Mouse (Mus musculus): Measurements from ENCODE around the gene Foxa3. TPM values are rescaled to one million over a fixed set of nuclear protein-coding genes. Genes with fewer than 3 reads are reported as not detected.
A peak's percentile ranks its signal among the peaks of the same experiment; 100 is the strongest.

Gene Foxa3
- polyA plus RNA-seq, 1 experiment from 2014 or later: 26.6 TPM

- 84% methylated on average over 15 of the region's 15 CpGs for WGBS (ENCODE audit: insufficient replicate concordance)
- no peaks in the 10 kb centered on the region for H3K4me1 ChIP-seq
- ATAC-seq: no peak
- no peaks in the 10 kb centered on the region for H3K9me3 ChIP-seq (replicated peaks)
- no peaks in the 10 kb centered on the region; the same call in 1 of the 2 replicates for H3K27me3 ChIP-seq (replicated peaks)
- H3K4me3 ChIP-seq: no peak overlapping the region
- peaks cover 79% of the 10 kb centered on the region for H3K36me3 ChIP-seq
- H3K9ac ChIP-seq: no peak overlapping the region
- H3K4me2 ChIP-seq: no peak overlapping the region
- H3K27ac ChIP-seq: no peak overlapping the region
Observed at GRCm38 (mm10) chr7:19052345-19053135, 29.2 kb upstream of the Foxa3 start.

- H3K27ac ChIP-seq: no peak overlapping the region
- no peaks in the 10 kb centered on the region for H3K9me3 ChIP-seq (replicated peaks)
- ATAC-seq: no peak
- H3K4me3 ChIP-seq: no peak overlapping the region
- no peaks in the 10 kb centered on the region for H3K4me1 ChIP-seq
- H3K4me2 ChIP-seq: no peak overlapping the region
- no peaks in the 10 kb centered on the region; the same call in 1 of the 2 replicates for H3K27me3 ChIP-seq (replicated peaks)
- peaks cover 93% of the 10 kb centered on the region for H3K36me3 ChIP-seq
- WGBS (ENCODE audit: insufficient replicate concordance): 63% methylated on average over 4 of the region's 4 CpGs
- H3K9ac ChIP-seq: no peak overlapping the region
Observed at GRCm38 (mm10) chr7:19051161-19051560, 27.8 kb upstream of the Foxa3 start.

- Histone ChIP-seq H3K27me3 (replicated peaks) (no peaks in the 10 kb centered on the region; the same call in 1 of the 2 replicates), H3K36me3 (peaks cover 100% of the 10 kb centered on the region), H3K9ac (peak overlapping the region; percentile 31; the same call in 1 of the 2 replicates), H3K27ac (no peak overlapping the region), H3K9me3 (replicated peaks) (no peaks in the 10 kb centered on the region), H3K4me2 (no peak overlapping the region), H3K4me3 (no peak overlapping the region), H3K4me1 (no peaks in the 10 kb centered on the region)
- ATAC-seq: no peak
- 82% methylated on average over 8 of the region's 8 CpGs for WGBS (ENCODE audit: insufficient replicate concordance)
Observed at GRCm38 (mm10) chr7:19050172-19050571, 26.8 kb upstream of the Foxa3 start.

GRCm38 (mm10) chr7:19049252-19049651, 25.9 kb upstream of the Foxa3 start:
- Histone ChIP-seq H3K9ac (no peak overlapping the region), H3K27me3 (replicated peaks) (no peaks in the 10 kb centered on the region), H3K4me3 (no peak overlapping the region), H3K36me3 (peaks cover 100% of the 10 kb centered on the region), H3K9me3 (replicated peaks) (no peaks in the 10 kb centered on the region), H3K4me1 (no peaks in the 10 kb centered on the region), H3K27ac (no peak overlapping the region), H3K4me2 (no peak overlapping the region)
- no peak for ATAC-seq
- WGBS (ENCODE audit: insufficient replicate concordance): 82% methylated on average over 5 of the region's 5 CpGs

- Histone ChIP-seq H3K36me3 (peaks cover 100% of the 10 kb centered on the region), H3K4me3 (no peak overlapping the region), H3K9me3 (replicated peaks) (no peaks in the 10 kb centered on the region), H3K27me3 (replicated peaks) (no peaks in the 10 kb centered on the region), H3K4me2 (no peak overlapping the region), H3K27ac (no peak overlapping the region), H3K4me1 (no peaks in the 10 kb centered on the region), H3K9ac (no peak overlapping the region)
- ATAC-seq: no peak
- 82% methylated on average over 14 of the region's 14 CpGs for WGBS (ENCODE audit: insufficient replicate concordance)
Observed at GRCm38 (mm10) chr7:19048006-19048527, 24.7 kb upstream of the Foxa3 start.

GRCm38 (mm10) chr7:19046286-19047069, 23.1 kb upstream of the Foxa3 start:
- Histone ChIP-seq H3K27me3 (replicated peaks) (no peaks in the 10 kb centered on the region), H3K4me2 (no peak overlapping the region), H3K27ac (no peak overlapping the region), H3K36me3 (peaks cover 100% of the 10 kb centered on the region), H3K9ac (no peak overlapping the region), H3K4me1 (no peaks in the 10 kb centered on the region), H3K4me3 (no peak overlapping the region), H3K9me3 (replicated peaks) (no peaks in the 10 kb centered on the region)
- WGBS (ENCODE audit: insufficient replicate concordance): 92% methylated on average over 11 of the region's 11 CpGs
- ATAC-seq: no peak

GRCm38 (mm10) chr7:19044616-19045015, 21.3 kb upstream of the Foxa3 start:
- no peak overlapping the region for H3K4me2 ChIP-seq
- no peaks in the 10 kb centered on the region for H3K4me1 ChIP-seq
- WGBS (ENCODE audit: insufficient replicate concordance): 93% methylated on average over 6 of the region's 6 CpGs
- ATAC-seq: no peak
- H3K27ac ChIP-seq: no peak overlapping the region
- H3K4me3 ChIP-seq: no peak overlapping the region
- H3K36me3 ChIP-seq: peaks cover 100% of the 10 kb centered on the region
- H3K9ac ChIP-seq: no peak overlapping the region
- no peaks in the 10 kb centered on the region for H3K9me3 ChIP-seq (replicated peaks)
- H3K27me3 ChIP-seq (replicated peaks): no peaks in the 10 kb centered on the region

- Histone ChIP-seq H3K9me3 (replicated peaks) (no peaks in the 10 kb centered on the region), H3K4me1 (peaks cover 10% of the 10 kb centered on the region), H3K27me3 (replicated peaks) (no peaks in the 10 kb centered on the region), H3K9ac (no peak overlapping the region), H3K4me2 (no peak overlapping the region), H3K27ac (no peak overlapping the region), H3K36me3 (peaks cover 85% of the 10 kb centered on the region), H3K4me3 (no peak overlapping the region)
- no peak for ATAC-seq
- WGBS (ENCODE audit: insufficient replicate concordance): 75% methylated on average over 4 of the region's 4 CpGs
Observed at GRCm38 (mm10) chr7:19031641-19032040, 8.3 kb upstream of the Foxa3 start.

GRCm38 (mm10) chr7:19029084-19029653, 5.8 kb upstream of the Foxa3 start:
- Histone ChIP-seq H3K4me2 (no peak overlapping the region), H3K36me3 (peaks cover 60% of the 10 kb centered on the region), H3K27ac (no peak overlapping the region), H3K27me3 (replicated peaks) (no peaks in the 10 kb centered on the region), H3K9ac (no peak overlapping the region), H3K9me3 (replicated peaks) (no peaks in the 10 kb centered on the region), H3K4me1 (peaks cover 29% of the 10 kb centered on the region), H3K4me3 (no peak overlapping the region)
- peak; percentile 42 for ATAC-seq
- WGBS (ENCODE audit: insufficient replicate concordance): 68% methylated on average over 6 of the region's 6 CpGs

- peaks cover 49% of the 10 kb centered on the region for H3K36me3 ChIP-seq
- no peak overlapping the region for H3K9ac ChIP-seq
- no peaks in the 10 kb centered on the region for H3K9me3 ChIP-seq (replicated peaks)
- no peak for ATAC-seq
- peaks cover 9% of the 10 kb centered on the region for H3K27me3 ChIP-seq (replicated peaks)
- H3K4me1 ChIP-seq: peaks cover 38% of the 10 kb centered on the region
- no peak overlapping the region for H3K27ac ChIP-seq
- H3K4me3 ChIP-seq: no peak overlapping the region
- H3K4me2 ChIP-seq: no peak overlapping the region
Observed at GRCm38 (mm10) chr7:19028067-19028466, 4.7 kb upstream of the Foxa3 start.

GRCm38 (mm10) chr7:19024581-19025255, 1.4 kb upstream of the Foxa3 start:
- Histone ChIP-seq H3K27ac (peak overlapping the region; percentile 76), H3K9ac (peak overlapping the region; percentile 96), H3K4me3 (peak overlapping the region; percentile 94), H3K4me2 (peak overlapping the region; percentile 81), H3K9me3 (replicated peaks) (no peaks in the 10 kb centered on the region), H3K27me3 (replicated peaks) (peaks cover 41% of the 10 kb centered on the region), H3K36me3 (peaks cover 15% of the 10 kb centered on the region), H3K4me1 (peaks cover 42% of the 10 kb centered on the region)
- peak; percentile 61 for ATAC-seq
- WGBS (ENCODE audit: insufficient replicate concordance): 2% methylated on average over 34 of the region's 36 CpGs
